Mouse (Mus musculus) 3134 (cell line): ENCODE measurements around the gene D1Ertd622e.

ENCODE experiments used
- DNase-seq: peaks from one replicate; pipeline ENCODE4 v3.0.0-alpha.2; 2011; ENCODE audit warnings: low spot score; ENCODE audit not compliant: insufficient read length; ENCODE audit errors: extremely low read depth

Gene D1Ertd622e

GRCm38 (mm10) chr1:97661406-97662241 lies at the start of gene D1Ertd622e:
Gene D1Ertd622e (minus strand): TSS chr1:97662074.
- DNase-seq, result peak; percentile 89

DNA sequence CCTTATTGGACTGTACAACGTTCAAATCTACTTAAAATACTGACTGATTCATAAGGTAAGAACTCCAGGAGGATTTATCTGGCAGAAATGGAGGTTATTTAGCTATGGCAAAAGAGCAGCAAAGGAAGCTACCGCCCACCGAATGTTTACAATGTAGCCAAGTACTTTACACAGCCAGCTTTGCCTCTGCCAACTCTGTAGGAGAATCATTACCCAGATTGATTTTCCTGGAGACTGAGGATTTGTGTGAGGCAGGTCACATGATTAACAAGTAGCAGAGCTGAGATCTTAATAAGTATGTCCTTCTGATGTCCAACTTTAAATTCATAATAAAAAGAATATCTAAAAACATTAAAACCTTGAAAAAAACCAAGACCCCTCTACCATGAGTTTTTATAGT lies 48.6 kb upstream of the D1Ertd622e start:
- no peak for DNase-seq

DNA sequence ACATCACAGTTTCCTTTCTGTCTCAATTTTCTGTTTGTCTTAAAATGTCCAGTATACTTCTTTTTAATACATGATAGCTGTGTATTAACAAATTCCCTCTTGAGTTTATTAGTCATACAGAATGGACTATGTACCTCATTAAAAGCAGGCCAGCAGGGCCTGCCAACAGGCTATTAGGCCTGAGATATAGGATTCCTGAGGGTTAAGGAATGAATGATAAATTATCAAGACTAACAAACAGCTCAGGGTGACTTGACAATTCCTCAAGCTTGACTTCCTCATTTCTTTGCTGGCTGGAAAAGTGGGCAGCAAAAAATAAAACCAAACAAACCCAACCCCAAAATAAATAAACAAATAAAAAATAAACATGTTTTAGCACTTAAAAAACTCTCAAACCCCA lies 43.5 kb upstream of the D1Ertd622e start:
- DNase-seq, result no peak

GRCm38 (mm10) chr1:97704646-97705045 lies 42.8 kb upstream of the D1Ertd622e start:
- no peak for DNase-seq

- no peak for DNase-seq
Observed at GRCm38 (mm10) chr1:97698956-97699570, 37.2 kb upstream of the D1Ertd622e start.

DNA sequence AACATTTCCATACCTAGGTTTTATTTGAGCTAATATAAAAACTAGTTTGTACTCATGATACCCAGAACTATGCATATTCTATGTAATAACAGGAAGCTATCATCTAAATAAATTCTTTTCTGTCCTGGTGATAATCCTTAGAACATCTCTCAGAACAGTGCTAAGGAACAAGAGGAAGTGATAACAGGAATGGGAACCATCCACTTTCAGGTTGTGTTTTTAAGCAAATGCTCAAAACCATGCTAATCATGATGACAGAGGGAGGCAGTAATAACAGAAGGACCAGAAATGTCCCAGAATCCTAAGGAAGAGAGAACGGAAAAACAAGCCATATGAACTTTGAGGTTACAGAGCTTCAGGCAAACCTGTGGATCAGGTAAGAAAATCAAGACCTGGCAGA lies 35.4 kb upstream of the D1Ertd622e start:
- DNase-seq, result no peak

- no peak for DNase-seq
Observed at GRCm38 (mm10) chr1:97693825-97694224, 32.0 kb upstream of the D1Ertd622e start.

- DNase-seq, result no peak
Observed at GRCm38 (mm10) chr1:97688756-97689155, 26.9 kb upstream of the D1Ertd622e start.

- no peak for DNase-seq
Observed at GRCm38 (mm10) chr1:97676526-97677177, 14.8 kb upstream of the D1Ertd622e start.

GRCm38 (mm10) chr1:97676115-97676514 lies 14.2 kb upstream of the D1Ertd622e start:
- no peak for DNase-seq

GRCm38 (mm10) chr1:97672849-97673248 lies 11.0 kb upstream of the D1Ertd622e start:
- no peak for DNase-seq

GRCm38 (mm10) chr1:97667288-97667687 lies 5.4 kb upstream of the D1Ertd622e start:
- DNase-seq, result no peak

- DNase-seq, result peak; percentile 15
Observed at GRCm38 (mm10) chr1:97662324-97662723, 450 bp upstream of the D1Ertd622e start.

DNA sequence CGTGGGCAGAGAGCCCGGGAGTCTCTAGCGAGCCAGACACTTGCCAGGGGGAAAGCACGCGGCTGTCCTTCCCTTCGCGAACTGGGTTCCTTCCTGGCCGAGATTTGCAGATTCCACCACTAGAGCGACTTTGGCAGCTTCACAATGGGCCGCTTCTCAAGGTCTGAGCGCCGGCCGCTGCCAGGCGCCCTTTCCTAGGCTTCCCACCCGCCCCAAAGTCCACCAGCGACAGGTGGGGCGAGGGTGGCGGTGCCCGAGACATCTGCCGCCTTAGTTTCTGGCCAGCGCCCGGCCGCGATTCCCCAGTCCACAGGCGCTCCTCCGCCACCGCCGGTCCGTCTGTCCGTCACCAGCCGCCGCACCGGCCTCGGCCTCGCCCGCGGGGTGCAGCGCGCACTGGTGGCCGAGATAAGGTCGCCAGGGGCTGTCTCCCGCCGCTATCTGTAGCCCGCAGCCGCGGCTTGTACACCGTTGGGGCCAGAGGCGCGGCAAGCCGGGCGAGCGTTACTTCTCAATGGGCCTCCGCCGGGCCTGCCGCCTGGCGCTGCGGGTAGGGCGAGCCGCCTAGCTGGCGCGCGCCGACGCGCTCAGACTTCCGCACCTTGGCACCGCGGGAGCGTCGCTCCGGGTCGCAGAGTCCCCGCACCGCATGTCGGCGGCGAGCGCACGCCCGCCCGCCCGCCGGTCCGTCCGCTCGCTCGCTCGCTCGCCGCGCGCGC lies 1.0 kb downstream of the D1Ertd622e start:
- DNase-seq, result peak; percentile 82

GRCm38 (mm10) chr1:97659405-97659804 lies 2.5 kb downstream of the D1Ertd622e start:
- no peak for DNase-seq

- DNase-seq, result no peak
Observed at GRCm38 (mm10) chr1:97657786-97658185, 4.1 kb downstream of the D1Ertd622e start.

DNA sequence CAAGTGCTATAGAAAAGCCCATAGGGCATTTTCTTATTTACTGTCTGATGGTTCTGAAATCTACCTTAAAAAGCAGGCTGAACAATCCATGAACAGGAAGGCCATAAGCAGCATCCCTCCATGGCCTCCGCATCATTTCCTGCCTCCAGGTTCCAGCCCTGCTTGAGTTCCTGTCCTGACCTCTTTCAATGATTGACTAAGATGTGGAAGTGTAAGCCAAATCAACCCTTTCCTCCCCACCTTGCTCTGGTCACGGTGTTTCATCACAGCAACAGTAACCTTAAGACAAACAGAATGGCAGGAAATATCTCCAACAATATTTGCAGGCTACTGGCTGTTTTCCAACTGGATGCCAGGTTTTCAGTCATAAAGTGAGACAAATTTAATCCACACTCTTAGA lies 4.7 kb downstream of the D1Ertd622e start:
- peak; percentile 15 for DNase-seq

DNA sequence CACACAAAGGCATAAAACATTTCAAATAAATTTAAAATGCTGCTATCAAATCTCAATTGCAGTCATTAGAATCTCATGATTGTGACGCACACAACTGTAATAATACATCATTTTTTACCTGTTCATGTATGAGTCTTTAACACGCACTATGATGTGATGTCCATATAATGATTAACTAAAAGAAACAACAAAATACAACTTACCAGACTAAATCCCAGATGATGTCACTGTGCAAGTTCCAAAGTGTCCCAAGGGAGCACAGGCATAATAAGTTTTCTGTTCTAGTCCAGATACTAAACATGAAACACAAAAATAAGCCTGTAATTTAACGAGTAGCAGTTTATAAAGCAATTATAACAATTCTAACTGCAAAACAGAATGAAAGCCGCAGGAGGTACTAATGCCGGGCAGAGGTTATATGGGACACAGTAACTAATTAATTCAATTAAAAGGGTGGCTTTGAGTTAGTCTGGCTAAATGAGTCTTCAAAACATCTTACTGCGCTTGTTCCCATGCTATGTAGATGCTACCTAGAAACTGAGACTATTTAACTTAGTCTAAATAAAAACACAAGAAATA lies 7.4 kb downstream of the D1Ertd622e start:
- DNase-seq, result no peak

DNA sequence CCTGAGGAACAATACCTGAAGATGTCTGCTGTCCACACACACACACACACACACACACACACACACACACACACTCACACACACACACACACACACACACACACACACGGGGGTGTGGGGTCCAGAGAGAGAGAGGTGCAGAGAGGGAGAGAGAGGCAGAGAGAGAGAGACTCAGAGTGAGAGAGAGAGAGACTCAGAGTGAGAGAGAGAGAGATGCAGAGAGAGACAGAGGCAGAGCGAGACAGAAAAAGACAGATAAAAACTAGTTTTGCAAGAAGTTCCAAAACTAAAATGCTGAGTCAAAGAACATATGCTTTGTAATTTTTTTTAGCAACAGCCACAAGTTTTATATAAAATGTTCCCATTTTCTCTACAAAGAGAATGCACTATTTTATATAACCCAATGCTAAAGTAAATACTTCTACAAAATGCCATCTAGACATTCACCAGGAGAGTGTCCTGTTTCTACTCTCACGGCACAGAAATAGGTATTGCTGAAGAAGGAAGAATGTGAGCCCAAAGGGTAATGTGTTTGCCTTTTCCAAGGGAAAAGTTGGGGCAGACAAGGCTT lies 11.2 kb downstream of the D1Ertd622e start:
- DNase-seq, result no peak

GRCm38 (mm10) chr1:97650072-97650471 lies 11.8 kb downstream of the D1Ertd622e start:
- peak; percentile 34 for DNase-seq
